Mouse (Mus musculus) lung, postnatal 0 days (tissue): ENCODE measurements at regions not wholly inside any gene's neighbourhood (a gene's known extent, or its start where the extent isn't known, plus 50 kb on each side); places are given as distances from the start of the nearest gene placed in this dataset.

Source experiments
- CTCF ChIP-seq: IDR thresholded peaks from 2 replicates; pipeline ENCODE4 v1.5.1; 2016; ENCODE audit warnings: antibody characterized with exemption, mild to moderate bottlenecking
- EP300 ChIP-seq: IDR thresholded peaks from 2 replicates; pipeline ENCODE4 v1.6.1; 2016; ENCODE audit warnings: antibody characterized with exemption, mild to moderate bottlenecking, control low read depth

DNA sequence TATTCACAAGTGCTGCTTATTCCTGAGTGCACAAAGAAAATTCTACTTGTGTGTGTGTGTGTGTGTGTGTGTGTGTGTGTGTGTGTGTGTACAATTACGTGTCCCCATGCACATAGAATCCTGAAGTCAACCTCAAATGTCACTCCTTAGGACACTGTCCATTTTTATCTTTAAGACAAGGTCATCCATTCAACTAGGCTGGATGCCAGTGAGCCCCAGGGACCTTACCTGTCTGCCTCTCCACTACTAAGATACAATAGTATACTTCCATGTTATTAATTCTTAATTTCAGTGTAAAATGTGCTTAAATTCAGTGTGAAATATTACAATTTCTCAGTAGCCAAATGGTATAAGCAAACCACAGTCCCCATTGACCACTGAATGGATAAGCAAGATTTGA is 193.5 kb upstream of the Nabp1 start:
- no peak for TF ChIP-seq CTCF
- no peak for TF ChIP-seq EP300
